Mouse (Mus musculus) NIH3T3 (cell line): Measurements from ENCODE around the gene Cyp4f40.
"Not testable (repeated sequence)": the region's sequence is repeated elsewhere in the genome, so short reads cannot be mapped to it uniquely, and the experiment has no call there.

Source experiments
- DNase-seq: peaks from one replicate; pipeline ENCODE4 v3.0.0-alpha.2; 2012; ENCODE audit warnings: low read depth

Gene Cyp4f40

GRCm38 (mm10) chr17:32658712-32659111 lies at the start of gene Cyp4f40:
Gene Cyp4f40 (plus strand): TSS chr17:32658900.
- peak; percentile 36 for DNase-seq

GRCm38 (mm10) chr17:32610231-32610630 lies 48.5 kb upstream of the Cyp4f40 start:
- DNase-seq, result not testable (repeated sequence)

GRCm38 (mm10) chr17:32610896-32611295 lies 47.8 kb upstream of the Cyp4f40 start:
- DNase-seq, result no peak

GRCm38 (mm10) chr17:32612417-32612816 lies 46.3 kb upstream of the Cyp4f40 start:
- no peak for DNase-seq

- no peak for DNase-seq
Measured at GRCm38 (mm10) chr17:32617252-32617651, 41.4 kb upstream of the Cyp4f40 start.

- DNase-seq, result not testable (repeated sequence)
Measured at GRCm38 (mm10) chr17:32621018-32621417, 37.7 kb upstream of the Cyp4f40 start, which contains the start of gene Cyp4f37. Gene Cyp4f37 (plus strand): TSS chr17:32621309.

GRCm38 (mm10) chr17:32629726-32630125 lies 29.0 kb upstream of the Cyp4f40 start:
- DNase-seq, result not testable (repeated sequence)

GRCm38 (mm10) chr17:32631936-32632335 lies 26.8 kb upstream of the Cyp4f40 start:
- DNase-seq, result peak; percentile 7

GRCm38 (mm10) chr17:32634242-32634971 lies 24.3 kb upstream of the Cyp4f40 start:
- not testable (repeated sequence) for DNase-seq

GRCm38 (mm10) chr17:32634972-32635314 lies 23.8 kb upstream of the Cyp4f40 start:
- DNase-seq, result peak; percentile 87

- no peak for DNase-seq
Measured at GRCm38 (mm10) chr17:32636341-32636740, 22.4 kb upstream of the Cyp4f40 start.

- no peak for DNase-seq
Measured at GRCm38 (mm10) chr17:32637151-32637550, 21.5 kb upstream of the Cyp4f40 start.

GRCm38 (mm10) chr17:32646631-32647030 lies 12.1 kb upstream of the Cyp4f40 start:
- DNase-seq, result no peak

GRCm38 (mm10) chr17:32653860-32654259 lies 4.8 kb upstream of the Cyp4f40 start:
- DNase-seq, result no peak

GRCm38 (mm10) chr17:32657041-32657440 lies 1.7 kb upstream of the Cyp4f40 start:
- peak; percentile 54 for DNase-seq

- no peak for DNase-seq
Measured at GRCm38 (mm10) chr17:32658246-32658645, 454 bp upstream of the Cyp4f40 start.

GRCm38 (mm10) chr17:32673976-32674375 lies 15.3 kb downstream of the Cyp4f40 start:
- peak; percentile 44 for DNase-seq

GRCm38 (mm10) chr17:32676040-32676635 lies 17.4 kb downstream of the Cyp4f40 start:
- DNase-seq, result no peak

GRCm38 (mm10) chr17:32680404-32680803 lies 21.7 kb downstream of the Cyp4f40 start:
- DNase-seq, result peak; percentile 70

GRCm38 (mm10) chr17:32685048-32685750 lies 26.5 kb downstream of the Cyp4f40 start, which contains the start of gene Cyp4f15:
Gene Cyp4f15 (plus strand): TSS chr17:32685627.
- DNase-seq, result no peak

GRCm38 (mm10) chr17:32686722-32687121 lies 28.0 kb downstream of the Cyp4f40 start:
- DNase-seq, result no peak

GRCm38 (mm10) chr17:32690959-32691358 lies 32.3 kb downstream of the Cyp4f40 start:
- DNase-seq, result no peak

GRCm38 (mm10) chr17:32702826-32703225 lies 44.1 kb downstream of the Cyp4f40 start:
- DNase-seq, result no peak
